Mouse (Mus musculus) olfactory bulb, adult 2 months (tissue): Measurements from ENCODE around the gene Dapk1.

Experiments
- CTCF ChIP-seq: fragments of 200-500 bp; IDR thresholded peaks from 2 replicates; pipeline ENCODE4 v1.5.1; 2012; ENCODE audit warnings: low read depth, mild to moderate bottlenecking, low read length, moderate library complexity; ENCODE audit not compliant: insufficient read depth
- POLR2A ChIP-seq: fragments of 200-500 bp; IDR thresholded peaks from 2 replicates; pipeline ENCODE4 v1.6.1; 2012; ENCODE audit warnings: mild to moderate bottlenecking, low read depth, low read length, moderate library complexity; ENCODE audit not compliant: insufficient read depth

- TF ChIP-seq CTCF (no peak), POLR2A (no peak)
These were observed 26.3 kb downstream of the Dapk1 start for GRCm38 (mm10) chr13:60627843-60628656.
